Mouse (Mus musculus): Measurements from ENCODE around the gene Fam13c.

DNA sequence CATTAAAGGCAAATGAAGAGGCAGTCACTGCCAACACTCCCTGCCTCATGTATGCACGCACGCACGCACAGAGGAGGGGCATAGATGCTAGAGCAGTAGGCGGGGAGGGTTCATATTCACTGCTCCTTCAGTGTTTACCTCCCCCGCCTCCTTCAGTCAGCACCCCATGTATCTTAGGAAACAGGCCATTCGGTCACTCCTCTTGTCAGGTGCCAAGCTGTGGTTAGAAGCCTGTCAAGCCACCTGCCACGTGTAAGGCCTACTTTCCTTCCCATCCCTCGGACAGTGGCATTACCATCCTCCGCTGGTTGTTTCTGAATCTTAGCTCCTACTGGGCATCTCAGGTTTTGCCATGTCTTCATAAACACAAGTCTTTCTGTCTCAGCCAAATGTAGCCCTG, 99.0 kb downstream of the Fam13c start:
- no peak for TF ChIP-seq CTCF (IDR thresholded peaks at IDR 0.05; ENCODE audit: low read depth, low read length)
- TF ChIP-seq POLR2A (IDR thresholded peaks at IDR 0.05; ENCODE audit: extremely low read depth, insufficient read depth, low read length) = no peak

All from liver, adult 2 months (tissue).